Mouse (Mus musculus) lung, postnatal 0 days (tissue): ENCODE results near the gene Opcml. TPM values are rescaled to one million over a fixed set of nuclear protein-coding genes. Genes with fewer than 3 reads are reported as not detected.

Experiments used
- ATAC-seq: fragments of 200-750 bp; cut with Nextera tagmentation; 2 replicates; pipeline ENCODE4 v1.8.0; 2017; ENCODE audit warnings: moderate library complexity
- DNase-seq: peaks from one replicate; pipeline ENCODE4 v3.0.0-alpha.2; 2016; ENCODE audit warnings: low spot score
- H3K27ac ChIP-seq: fragments of 300-500 bp; sonication (generic); 2 replicates; pipeline ENCODE4 v1.5.1; 2014; ENCODE audit warnings: antibody characterized with exemption, mild to moderate bottlenecking, low read length, mixed read lengths
- H3K27me3 ChIP-seq: fragments of 300-500 bp; sonication (generic); replicated peaks from 2 replicates; pipeline ENCODE4 v1.6.1; 2014; ENCODE audit warnings: low read length, mixed read lengths; ENCODE audit not compliant: insufficient read depth
- H3K36me3 ChIP-seq: fragments of 300-500 bp; sonication (generic); 2 replicates; pipeline ENCODE4 v1.6.1; 2014; ENCODE audit warnings: low read length, mixed read lengths; ENCODE audit not compliant: insufficient read depth
- H3K4me1 ChIP-seq: fragments of 300-500 bp; sonication (generic); 2 replicates; pipeline ENCODE4 v1.6.1; 2014; ENCODE audit warnings: antibody characterized with exemption, low read depth, low read length, mixed read lengths; ENCODE audit not compliant: insufficient read depth
- H3K4me2 ChIP-seq: fragments of 300-500 bp; sonication (generic); replicated peaks from 2 replicates; pipeline ENCODE4 v1.6.1; 2014; ENCODE audit warnings: low read depth, mild to moderate bottlenecking, low read length, moderate library complexity, mixed read lengths
- H3K4me3 ChIP-seq: fragments of 300-500 bp; sonication (generic); 2 replicates; pipeline ENCODE4 v1.5.1; 2014; ENCODE audit warnings: low read depth, low read length
- H3K9ac ChIP-seq: fragments of 300-500 bp; sonication (generic); replicated peaks from 2 replicates; pipeline ENCODE4 v1.6.1; 2014; ENCODE audit warnings: low read depth, mild to moderate bottlenecking
- H3K9me3 ChIP-seq: fragments of 300-500 bp; sonication (generic); 2 replicates; pipeline ENCODE4 v1.6.1; 2016; ENCODE audit warnings: low read length, mixed read lengths
- CTCF ChIP-seq: IDR thresholded peaks from 2 replicates; pipeline ENCODE4 v1.5.1; 2016; ENCODE audit warnings: antibody characterized with exemption, mild to moderate bottlenecking
- EP300 ChIP-seq: IDR thresholded peaks from 2 replicates; pipeline ENCODE4 v1.6.1; 2016; ENCODE audit warnings: antibody characterized with exemption, mild to moderate bottlenecking, control low read depth
- WGBS: fragments of 180-500 bp; shearing (Covaris S2); extraction: QIAGEN DNeasy Blood & Tissue Kit; methylation state at CpG from one replicate; pipeline ENCODE4 v1.1.7; 2014; 5-methylcytosine and 5-hydroxymethylcytosine counted together
- polyA plus RNA-seq: library from polyadenylated mRNA; unstranded; fragments of >200 nt; fragmentation: Nextera tagmentation; extraction: Ambion mirVana; gene quantifications from 2 replicates; pipeline ENCODE4 v1.2.1, GENCODE M21; 2015

The Opcml gene
- polyA plus RNA-seq, 1 experiment from 2014 or later, result 2.5 TPM

DNA sequence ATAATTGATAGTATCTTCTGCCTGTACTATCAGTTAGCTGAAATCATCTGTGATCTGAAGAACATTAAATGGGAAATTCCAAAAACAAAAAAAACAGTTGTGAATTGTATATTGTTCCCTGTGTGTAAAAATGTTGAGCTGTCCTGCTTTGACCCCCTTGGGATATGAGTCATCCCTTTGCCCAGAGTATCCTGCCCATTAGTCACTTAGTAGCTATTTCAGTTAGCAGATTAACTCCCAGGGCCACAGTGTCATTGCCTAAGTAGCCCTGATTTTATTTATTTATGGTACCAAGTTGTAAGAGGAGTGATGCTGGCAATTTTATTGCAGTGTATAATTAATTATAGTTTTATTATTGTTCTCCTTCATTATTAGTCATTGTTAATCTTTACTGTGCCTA, 788.2 kb downstream of the Opcml start:
- no peaks in the 10 kb centered on the region for H3K9me3 ChIP-seq
- no peaks in the 10 kb centered on the region for H3K4me1 ChIP-seq
- TF ChIP-seq CTCF, result no peak
- TF ChIP-seq EP300, result no peak
- H3K9ac ChIP-seq, result no peak overlapping the region
- DNase-seq, result no peak
- no peaks in the 10 kb centered on the region for H3K36me3 ChIP-seq
- no peak for ATAC-seq
- no peaks in the 10 kb centered on the region for H3K27me3 ChIP-seq
- H3K4me2 ChIP-seq, result no peak overlapping the region
- H3K4me3 ChIP-seq, result no peak overlapping the region
- H3K27ac ChIP-seq, result no peak overlapping the region

DNA sequence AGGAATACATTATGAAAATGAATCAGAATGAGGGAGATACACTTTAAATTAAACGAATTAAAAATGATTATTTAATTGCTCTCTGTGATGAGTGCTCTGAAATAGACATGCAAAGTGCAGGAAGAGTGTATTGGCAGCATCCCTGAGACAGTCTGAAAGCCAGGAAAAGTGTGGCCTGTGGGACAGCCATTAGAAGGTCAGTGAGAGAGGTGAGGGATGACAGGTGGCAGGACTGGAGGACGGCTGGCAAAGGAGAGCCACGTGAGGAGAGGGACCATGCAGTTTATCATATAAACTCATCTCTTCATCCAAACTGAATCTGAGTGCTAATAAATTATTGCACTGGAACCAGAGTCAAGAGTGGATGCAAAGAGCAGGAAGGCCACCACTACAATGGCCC, 796.7 kb downstream of the Opcml start:
- no peaks in the 10 kb centered on the region for H3K36me3 ChIP-seq
- H3K4me3 ChIP-seq, result no peak overlapping the region
- ATAC-seq (no peak), DNase-seq (no peak)
- TF ChIP-seq CTCF (no peak), EP300 (no peak)
- H3K27me3 ChIP-seq, result no peaks in the 10 kb centered on the region
- no peaks in the 10 kb centered on the region for H3K9me3 ChIP-seq
- H3K4me1 ChIP-seq, result no peaks in the 10 kb centered on the region
- no peak overlapping the region for H3K27ac ChIP-seq
- H3K9ac ChIP-seq, result no peak overlapping the region
- H3K4me2 ChIP-seq, result no peak overlapping the region
- WGBS, result 67% methylated on average over 3 of the region's 3 CpGs

DNA sequence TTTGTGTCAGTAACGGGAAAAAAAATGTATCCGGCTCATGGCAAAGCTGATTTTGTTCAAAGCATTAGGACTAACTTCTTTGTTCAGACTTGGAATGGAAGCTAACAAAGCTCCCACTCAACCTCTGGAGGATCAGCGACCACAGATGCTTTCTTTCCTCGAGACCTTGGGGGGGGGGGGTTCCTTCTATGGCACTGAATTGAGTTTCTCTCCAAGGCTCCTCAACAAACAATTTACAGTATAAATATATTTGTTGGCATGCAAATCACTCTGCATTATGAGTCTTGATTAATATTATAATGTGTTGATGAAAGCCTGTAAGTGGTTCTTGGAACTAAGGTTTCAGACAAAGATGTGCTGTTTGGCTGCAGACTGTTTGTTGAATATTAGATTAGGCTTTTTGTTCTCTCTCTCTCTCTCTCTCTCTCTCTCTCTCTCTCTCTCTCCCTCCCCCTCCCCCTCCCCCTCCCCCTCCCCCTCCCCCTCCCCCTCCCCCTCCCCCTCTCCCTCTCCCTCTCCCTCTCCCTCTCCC, 797.3 kb downstream of the Opcml start:
- WGBS, result 76% methylated on average over 4 of the region's 4 CpGs
- TF ChIP-seq CTCF (no peak), EP300 (no peak)
- H3K4me2 ChIP-seq, result no peak overlapping the region
- no peaks in the 10 kb centered on the region for H3K9me3 ChIP-seq
- no peak for DNase-seq
- no peak for ATAC-seq
- no peaks in the 10 kb centered on the region for H3K27me3 ChIP-seq
- no peaks in the 10 kb centered on the region for H3K4me1 ChIP-seq
- H3K4me3 ChIP-seq, result no peak overlapping the region
- H3K36me3 ChIP-seq, result no peaks in the 10 kb centered on the region
- H3K9ac ChIP-seq, result no peak overlapping the region
- H3K27ac ChIP-seq, result no peak overlapping the region

DNA sequence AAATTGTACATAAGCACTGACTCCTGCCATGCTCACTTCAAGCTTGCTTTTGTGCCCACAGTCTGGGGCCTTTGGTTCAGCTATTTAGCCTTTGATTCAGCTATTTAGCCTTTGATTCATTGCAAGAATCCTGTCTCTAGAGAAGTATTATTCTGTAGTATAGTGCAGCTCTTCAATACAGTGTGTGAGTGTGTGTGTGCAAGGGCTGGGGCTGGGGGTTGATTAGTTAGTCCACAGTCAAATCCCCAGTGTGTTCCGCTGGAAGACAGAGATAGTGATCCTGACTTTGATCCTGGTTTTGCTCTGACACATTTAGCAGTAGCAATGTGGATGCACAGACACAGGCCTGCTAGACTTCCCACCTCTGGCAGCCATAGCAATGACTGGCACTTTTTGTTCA, 797.9 kb downstream of the Opcml start:
- no peak overlapping the region for H3K4me2 ChIP-seq
- no peaks in the 10 kb centered on the region for H3K4me1 ChIP-seq
- H3K4me3 ChIP-seq, result no peak overlapping the region
- 95% methylated on average over 1 of the region's 1 CpGs for WGBS
- no peak overlapping the region for H3K27ac ChIP-seq
- no peak overlapping the region for H3K9ac ChIP-seq
- no peaks in the 10 kb centered on the region for H3K27me3 ChIP-seq
- H3K36me3 ChIP-seq, result no peaks in the 10 kb centered on the region
- ATAC-seq, result no peak
- DNase-seq, result no peak
- TF ChIP-seq CTCF (no peak), EP300 (no peak)
- H3K9me3 ChIP-seq, result no peaks in the 10 kb centered on the region

DNA sequence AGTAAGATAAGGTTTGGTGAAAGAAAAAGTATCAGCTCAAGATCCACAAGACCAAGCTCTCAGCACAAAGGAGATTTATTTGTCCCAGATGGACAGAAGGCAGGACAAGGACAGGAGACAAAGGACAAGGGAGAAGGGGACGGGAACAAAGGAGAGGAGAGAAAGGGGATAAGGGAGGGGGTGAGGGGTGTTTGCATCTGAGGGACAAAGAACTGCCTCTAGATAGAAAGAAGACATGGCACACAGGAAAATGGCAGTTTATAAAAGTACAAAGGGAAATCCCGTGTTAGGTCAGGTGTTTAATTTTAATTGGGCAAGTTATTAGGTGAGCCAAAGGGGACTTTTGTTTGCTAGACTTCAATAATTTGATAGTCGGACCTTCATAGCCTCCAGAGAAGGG, 801.6 kb downstream of the Opcml start:
- TF ChIP-seq CTCF (no peak), EP300 (no peak)
- no peak overlapping the region for H3K27ac ChIP-seq
- no peaks in the 10 kb centered on the region for H3K27me3 ChIP-seq
- ATAC-seq (no peak), DNase-seq (no peak)
- H3K9ac ChIP-seq, result no peak overlapping the region
- no peak overlapping the region for H3K4me2 ChIP-seq
- no peaks in the 10 kb centered on the region for H3K9me3 ChIP-seq
- H3K4me1 ChIP-seq, result no peaks in the 10 kb centered on the region
- H3K36me3 ChIP-seq, result no peaks in the 10 kb centered on the region
- no peak overlapping the region for H3K4me3 ChIP-seq
- WGBS, result 55% methylated on average over 3 of the region's 3 CpGs

DNA sequence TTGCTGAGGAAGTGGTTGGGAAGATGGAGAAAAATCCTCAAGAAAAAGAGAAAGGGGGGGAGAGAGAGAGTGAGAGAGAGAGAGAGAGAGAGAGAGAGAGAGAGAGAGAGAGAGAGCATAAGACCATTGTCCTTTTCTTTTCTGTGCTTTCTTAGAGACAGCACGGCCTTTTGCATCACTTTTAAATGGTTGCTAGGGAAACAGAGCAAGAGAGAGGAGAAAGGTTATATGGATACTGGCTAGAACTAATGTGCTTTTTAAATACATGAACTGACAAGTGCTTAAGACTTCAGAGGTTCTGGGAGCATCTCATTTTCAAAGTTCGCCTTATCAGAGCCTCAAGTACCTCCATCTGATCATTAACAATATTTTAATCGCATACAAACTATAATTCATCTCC, 804.5 kb downstream of the Opcml start:
- no peaks in the 10 kb centered on the region for H3K9me3 ChIP-seq
- no peak overlapping the region for H3K9ac ChIP-seq
- H3K4me1 ChIP-seq, result no peaks in the 10 kb centered on the region
- no peak overlapping the region for H3K4me2 ChIP-seq
- TF ChIP-seq EP300, result no peak
- no peak for TF ChIP-seq CTCF
- H3K27ac ChIP-seq, result no peak overlapping the region
- DNase-seq (no peak), ATAC-seq (no peak)
- no peak overlapping the region for H3K4me3 ChIP-seq
- H3K27me3 ChIP-seq, result no peaks in the 10 kb centered on the region
- 72% methylated on average over 3 of the region's 3 CpGs for WGBS
- no peaks in the 10 kb centered on the region for H3K36me3 ChIP-seq

DNA sequence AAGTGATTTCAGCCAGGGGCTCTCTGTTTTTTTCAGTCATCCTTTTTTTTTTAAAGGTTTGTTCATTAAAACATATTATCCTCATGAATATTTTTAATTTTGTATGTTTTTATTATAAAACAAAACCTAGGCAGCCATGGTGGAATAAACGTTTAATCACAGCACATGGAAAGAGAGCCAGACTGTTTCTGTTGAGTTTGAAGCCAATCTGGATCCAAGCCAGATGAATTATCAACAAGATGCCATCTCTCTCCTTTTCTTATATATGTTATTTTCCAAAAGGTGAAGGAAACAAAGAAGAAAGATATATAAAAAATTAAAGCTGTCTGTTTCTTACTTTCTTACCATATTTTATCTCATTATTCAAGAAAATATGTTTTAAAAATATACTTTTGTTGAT, 815.0 kb downstream of the Opcml start:
- no peaks in the 10 kb centered on the region for H3K27me3 ChIP-seq
- no peak overlapping the region for H3K9ac ChIP-seq
- no peak for TF ChIP-seq CTCF
- no peak for TF ChIP-seq EP300
- H3K4me3 ChIP-seq, result no peak overlapping the region
- H3K4me2 ChIP-seq, result no peak overlapping the region
- H3K27ac ChIP-seq, result no peak overlapping the region
- ATAC-seq (no peak), DNase-seq (no peak)
- H3K4me1 ChIP-seq, result no peaks in the 10 kb centered on the region
- H3K9me3 ChIP-seq, result no peaks in the 10 kb centered on the region
- WGBS, result 51% methylated on average over 1 of the region's 1 CpGs
- H3K36me3 ChIP-seq, result no peaks in the 10 kb centered on the region
